Mouse (Mus musculus): Measurements from ENCODE around the gene Gm45140. TPM values are rescaled to one million over a fixed set of nuclear protein-coding genes. Genes with fewer than 3 reads are reported as not detected.

Gm45140 gene
- total RNA-seq, 1 experiment from 2014 or later: 25.1 TPM

GRCm38 (mm10) chr6:87846813-87847212 lies 11.2 kb upstream of the Gm45140 start:
- no peak for ATAC-seq (replicated peaks; ENCODE audit: low read depth, poor library complexity, severe bottlenecking)

DNA sequence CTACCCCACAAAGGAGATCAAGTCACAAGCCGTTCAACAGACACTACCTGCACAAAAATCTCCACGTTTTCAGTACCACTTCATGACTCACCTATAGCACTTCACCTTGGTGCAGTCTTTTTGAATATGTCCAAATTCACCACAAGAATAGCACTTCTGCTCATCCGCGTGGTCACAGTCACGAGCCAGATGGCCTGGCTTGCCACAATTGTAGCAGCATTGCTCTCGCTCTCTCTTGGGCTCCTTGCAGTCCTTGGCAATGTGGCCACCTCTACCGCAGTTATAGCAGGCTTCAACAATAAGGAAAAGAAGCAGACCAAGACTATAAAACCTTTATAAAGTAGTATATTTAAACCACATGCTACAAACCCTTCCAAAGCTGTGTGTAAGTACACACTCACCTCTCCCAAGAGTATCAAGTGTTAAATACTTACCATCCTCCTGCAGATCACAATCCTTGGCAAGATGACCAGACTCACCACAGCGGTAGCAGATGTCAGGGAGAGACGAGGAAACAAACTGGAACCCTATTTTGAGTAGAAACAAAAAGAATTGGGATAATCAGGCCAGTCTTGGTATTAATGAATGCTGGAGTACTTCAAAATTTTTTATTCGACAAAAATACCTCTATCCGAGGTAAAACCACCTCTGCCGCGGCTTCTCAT lies 9.6 kb upstream of the Gm45140 start:
- ATAC-seq (replicated peaks; ENCODE audit: low read depth, poor library complexity, severe bottlenecking): no peak

GRCm38 (mm10) chr6:87842254-87842653 lies 6.7 kb upstream of the Gm45140 start:
- no peak for ATAC-seq (replicated peaks; ENCODE audit: low read depth, poor library complexity, severe bottlenecking)

- no peak for ATAC-seq (replicated peaks; ENCODE audit: low read depth, poor library complexity, severe bottlenecking)
Observed at GRCm38 (mm10) chr6:87841635-87842034, 6.0 kb upstream of the Gm45140 start.

DNA sequence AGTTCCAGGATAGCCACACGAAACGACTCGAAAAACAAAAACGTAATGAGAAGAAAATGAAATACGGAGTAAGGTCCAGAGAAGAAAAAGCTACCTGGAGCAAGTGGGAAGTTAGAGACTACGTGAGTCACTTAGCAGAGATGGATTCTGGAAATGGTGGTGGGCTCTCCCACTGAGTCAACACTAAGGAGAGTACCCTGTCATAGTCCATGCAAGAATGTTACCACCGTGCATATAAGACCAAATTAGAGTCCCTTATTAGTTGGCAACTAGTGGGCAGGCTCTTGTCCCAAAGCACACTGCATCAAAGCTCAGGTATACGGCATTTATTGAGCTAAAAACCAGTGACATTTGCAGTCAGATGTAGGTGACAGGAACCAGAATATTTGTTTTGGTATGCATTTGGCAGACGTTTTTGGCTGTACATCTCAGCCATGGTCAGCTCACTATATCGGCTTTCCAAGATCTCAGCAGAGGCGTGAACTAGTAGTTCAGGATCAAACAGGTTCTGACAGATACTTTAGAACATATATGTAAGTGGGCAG lies 4.3 kb upstream of the Gm45140 start:
- no peak for ATAC-seq (replicated peaks; ENCODE audit: low read depth, poor library complexity, severe bottlenecking)

- peak; percentile 97 for ATAC-seq (replicated peaks; ENCODE audit: low read depth, poor library complexity, severe bottlenecking)
Observed at GRCm38 (mm10) chr6:87838551-87839197, 3.1 kb upstream of the Gm45140 start, which contains the start of gene Isy1. Gene Isy1 (minus strand): TSS chr6:87838798.

DNA sequence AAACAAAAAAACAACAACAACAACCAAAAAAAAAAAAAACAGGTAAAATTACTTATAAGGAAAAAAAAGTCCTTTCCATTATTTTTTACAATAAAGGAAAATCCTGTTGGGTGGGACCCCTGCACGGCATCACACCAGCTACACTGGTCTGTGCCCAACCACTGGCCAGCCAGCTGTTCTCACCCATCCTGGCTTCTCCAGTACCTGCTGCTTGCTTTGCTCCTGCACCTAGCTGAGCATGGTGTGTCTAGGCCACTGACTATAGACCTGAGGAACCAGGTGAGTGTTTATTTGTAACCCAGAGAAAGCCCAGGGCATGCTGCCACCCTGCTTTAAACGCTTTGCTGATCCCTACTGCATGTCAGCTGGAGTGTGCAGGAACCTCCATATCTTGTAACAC lies 15.2 kb downstream of the Gm45140 start:
- ATAC-seq (replicated peaks; ENCODE audit: low read depth, poor library complexity, severe bottlenecking): no peak

- no peak for ATAC-seq (replicated peaks; ENCODE audit: low read depth, poor library complexity, severe bottlenecking)
Observed at GRCm38 (mm10) chr6:87814486-87814885, 21.1 kb downstream of the Gm45140 start.

- ATAC-seq (replicated peaks; ENCODE audit: low read depth, poor library complexity, severe bottlenecking): no peak
Observed at GRCm38 (mm10) chr6:87812656-87813055, 22.9 kb downstream of the Gm45140 start.

DNA sequence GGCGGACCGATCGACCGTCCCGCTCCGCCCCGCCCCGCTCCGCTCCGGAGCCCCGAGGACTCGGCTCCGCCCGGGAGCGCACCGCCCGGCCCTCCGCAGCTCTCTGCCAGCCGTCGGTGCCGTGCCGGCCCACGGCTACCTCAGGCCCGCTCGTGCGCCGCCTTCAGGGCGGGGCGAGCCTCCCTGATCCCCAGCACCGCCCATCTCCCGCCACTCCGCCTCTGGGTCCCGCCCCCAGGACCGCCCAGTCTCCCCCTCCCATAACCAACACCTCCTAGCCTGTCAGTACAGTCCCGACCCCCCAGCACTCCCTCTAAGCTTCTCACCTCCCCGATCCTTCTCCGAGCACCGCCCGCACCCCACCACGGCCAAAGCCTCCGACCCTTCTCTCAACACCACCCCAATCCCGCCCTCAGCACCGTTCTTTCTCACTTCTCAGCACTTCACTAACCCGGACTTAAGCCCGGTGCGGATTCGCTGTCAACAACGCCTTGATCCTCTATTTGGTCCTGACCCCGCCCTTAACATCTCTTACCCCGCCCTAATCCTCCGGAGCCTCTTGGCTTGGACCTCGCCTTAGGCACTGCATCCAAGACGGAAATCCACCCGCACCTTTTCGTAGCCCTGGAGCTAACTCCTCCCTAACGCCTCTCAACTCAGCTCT lies 23.8 kb downstream of the Gm45140 start, which contains the start of gene Rab43:
Rab43 (minus strand) TSS at position 490 of the 664 bp plus-strand sequence.
- ATAC-seq (replicated peaks; ENCODE audit: low read depth, poor library complexity, severe bottlenecking): peak; percentile 74

- peak; percentile 34 for ATAC-seq (replicated peaks; ENCODE audit: low read depth, poor library complexity, severe bottlenecking)
Observed at GRCm38 (mm10) chr6:87810713-87811669, 24.6 kb downstream of the Gm45140 start.

DNA sequence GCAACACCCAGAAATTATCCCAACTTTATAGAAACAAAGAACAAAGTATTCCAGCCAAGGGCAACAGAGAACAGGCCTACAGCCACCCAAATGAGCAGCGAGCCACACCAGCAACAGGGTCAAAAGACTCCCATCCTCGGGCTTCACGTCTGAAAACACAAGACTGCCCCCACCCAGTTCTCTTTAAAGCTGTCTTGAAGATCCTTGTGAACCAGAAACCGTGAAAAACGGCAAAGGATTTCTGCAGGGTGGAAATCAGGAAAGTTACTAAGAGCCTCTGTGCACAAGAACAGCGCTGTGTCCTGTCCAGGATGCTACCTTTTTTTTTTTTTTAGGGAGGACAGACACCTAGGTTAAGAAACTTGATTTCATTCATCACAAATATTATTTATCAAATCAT lies 25.3 kb downstream of the Gm45140 start:
- ATAC-seq (replicated peaks; ENCODE audit: low read depth, poor library complexity, severe bottlenecking): no peak

DNA sequence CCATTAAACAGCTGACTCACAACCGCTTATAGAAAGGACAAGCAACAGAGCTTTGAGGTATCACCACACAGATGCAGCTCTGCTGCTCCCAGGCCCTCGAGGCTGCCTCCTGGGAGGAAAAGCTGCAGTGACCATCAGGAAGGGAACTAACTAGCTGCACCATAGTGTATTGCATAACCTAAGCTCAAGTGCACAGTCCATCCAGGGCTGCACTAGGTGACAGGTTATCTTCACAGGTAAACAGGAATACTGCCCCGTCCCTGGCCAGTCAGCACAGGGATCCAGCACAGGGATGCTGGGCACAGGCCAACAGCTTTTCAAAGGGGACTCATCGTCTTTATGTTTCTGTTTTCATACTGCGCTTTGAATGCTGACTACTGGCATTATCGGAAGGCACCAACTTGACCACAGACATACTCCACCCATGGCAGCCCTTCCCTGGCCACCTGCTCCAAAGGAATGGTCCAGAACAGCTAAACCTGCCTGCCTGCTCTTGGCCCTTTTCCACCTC lies 25.9 kb downstream of the Gm45140 start:
- no peak for ATAC-seq (replicated peaks; ENCODE audit: low read depth, poor library complexity, severe bottlenecking)

GRCm38 (mm10) chr6:87809144-87809543 lies 26.5 kb downstream of the Gm45140 start:
- ATAC-seq (replicated peaks; ENCODE audit: low read depth, poor library complexity, severe bottlenecking): no peak

- no peak for ATAC-seq (replicated peaks; ENCODE audit: low read depth, poor library complexity, severe bottlenecking)
Observed at GRCm38 (mm10) chr6:87808521-87808920, 27.1 kb downstream of the Gm45140 start.

- no peak for ATAC-seq (replicated peaks; ENCODE audit: low read depth, poor library complexity, severe bottlenecking)
Observed at GRCm38 (mm10) chr6:87807735-87808440, 27.7 kb downstream of the Gm45140 start.

DNA sequence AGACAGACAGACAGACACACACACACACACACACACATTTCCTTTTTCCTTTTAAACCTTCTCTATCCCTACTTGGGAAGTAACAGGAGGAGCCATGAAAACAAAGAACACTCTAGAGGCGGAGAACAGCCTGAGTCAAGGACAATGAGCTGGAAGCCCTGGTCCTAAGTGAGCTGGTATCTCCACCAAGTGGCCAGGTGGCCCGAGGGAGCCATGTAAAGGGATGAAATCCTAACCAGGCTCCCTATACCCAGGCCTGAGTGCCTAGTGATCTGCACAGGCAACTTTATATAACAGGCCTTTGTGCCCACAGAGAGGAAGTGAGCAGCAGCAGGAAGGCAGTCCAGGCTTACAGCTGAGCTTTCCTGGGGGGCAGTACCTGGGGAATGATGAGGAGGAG lies 28.7 kb downstream of the Gm45140 start:
- ATAC-seq (replicated peaks; ENCODE audit: low read depth, poor library complexity, severe bottlenecking): no peak

- peak; percentile 73 for ATAC-seq (replicated peaks; ENCODE audit: low read depth, poor library complexity, severe bottlenecking)
Observed at GRCm38 (mm10) chr6:87806028-87806427, 29.6 kb downstream of the Gm45140 start.

- ATAC-seq (replicated peaks; ENCODE audit: low read depth, poor library complexity, severe bottlenecking): no peak
Observed at GRCm38 (mm10) chr6:87805448-87805847, 30.1 kb downstream of the Gm45140 start.

Data from common myeloid progenitor, adult 5-6 weeks (primary cell).